Mouse (Mus musculus) midbrain, embryonic 12.5 days (tissue): ENCODE measurements around the gene Fosl2. TPM values are rescaled to one million over a fixed set of nuclear protein-coding genes. Genes with fewer than 3 reads are reported as not detected.
A peak's percentile ranks its signal among the peaks of the same experiment; 100 is the strongest.

ENCODE experiments used
- ATAC-seq: fragments of 200-750 bp; cut with Nextera tagmentation; 2 replicates; pipeline ENCODE4 v1.8.0; 2017; ENCODE audit warnings: low read depth, moderate TSS enrichment, moderate library complexity; ENCODE audit not compliant: low FRiP score
- H3K27ac ChIP-seq: fragments of 300-500 bp; sonication (generic); replicated peaks from 2 replicates; pipeline ENCODE4 v1.5.1; 2016; ENCODE audit warnings: mild to moderate bottlenecking
- H3K27me3 ChIP-seq: fragments of 300-500 bp; sonication (generic); 2 replicates; pipeline ENCODE4 v1.6.1; 2016; ENCODE audit warnings: mild to moderate bottlenecking
- H3K36me3 ChIP-seq: fragments of 300-500 bp; sonication (generic); 2 replicates; pipeline ENCODE4 v1.6.1; 2016
- H3K4me1 ChIP-seq: fragments of 300-500 bp; sonication (generic); 2 replicates; pipeline ENCODE4 v1.6.1; 2016
- H3K4me2 ChIP-seq: fragments of 300-500 bp; sonication (generic); replicated peaks from 2 replicates; pipeline ENCODE4 v1.6.1; 2016; ENCODE audit warnings: mild to moderate bottlenecking, moderate library complexity
- H3K4me3 ChIP-seq: fragments of 300-500 bp; sonication (generic); 2 replicates; pipeline ENCODE4 v1.5.1; 2016; ENCODE audit warnings: mild to moderate bottlenecking
- H3K9ac ChIP-seq: fragments of 300-500 bp; sonication (generic); replicated peaks from 2 replicates; pipeline ENCODE4 v1.6.1; 2016; ENCODE audit warnings: mild to moderate bottlenecking, moderate library complexity
- H3K9me3 ChIP-seq: fragments of 300-500 bp; sonication (generic); 2 replicates; pipeline ENCODE4 v1.6.1; 2016; ENCODE audit warnings: mild to moderate bottlenecking
- WGBS: fragments of 180-500 bp; shearing (Covaris S2); methylation state at CpG from one replicate; pipeline ENCODE4 v1.1.7; 2016; 5-methylcytosine and 5-hydroxymethylcytosine counted together
- polyA plus RNA-seq: library from polyadenylated mRNA; unstranded; fragments of >200 nt; fragmentation: Nextera tagmentation; extraction: Ambion mirVana; gene quantifications from 2 replicates; pipeline ENCODE4 v1.2.1, GENCODE M21; 2016

The Fosl2 gene
- polyA plus RNA-seq, 1 experiment from 2014 or later: 0.96 TPM

- H3K4me2 ChIP-seq: no peak overlapping the region
- ATAC-seq: no peak
- no peak overlapping the region for H3K4me3 ChIP-seq
- H3K27me3 ChIP-seq: no peaks in the 10 kb centered on the region
- H3K9ac ChIP-seq: no peak overlapping the region
- no peaks in the 10 kb centered on the region for H3K4me1 ChIP-seq
- no peaks in the 10 kb centered on the region for H3K9me3 ChIP-seq
- no peaks in the 10 kb centered on the region for H3K36me3 ChIP-seq
- H3K27ac ChIP-seq: no peak overlapping the region
- 90% methylated on average over 4 of the region's 4 CpGs for WGBS
Observed at GRCm38 (mm10) chr5:32110651-32111050, 24.9 kb upstream of the Fosl2 start.

GRCm38 (mm10) chr5:32112206-32112916, 23.2 kb upstream of the Fosl2 start:
- Histone ChIP-seq H3K4me1 (no peaks in the 10 kb centered on the region), H3K9me3 (no peaks in the 10 kb centered on the region), H3K27ac (no peak overlapping the region), H3K4me3 (no peak overlapping the region), H3K27me3 (no peaks in the 10 kb centered on the region), H3K9ac (no peak overlapping the region), H3K4me2 (no peak overlapping the region), H3K36me3 (no peaks in the 10 kb centered on the region)
- no peak for ATAC-seq
- 79% methylated on average over 7 of the region's 7 CpGs for WGBS

DNA sequence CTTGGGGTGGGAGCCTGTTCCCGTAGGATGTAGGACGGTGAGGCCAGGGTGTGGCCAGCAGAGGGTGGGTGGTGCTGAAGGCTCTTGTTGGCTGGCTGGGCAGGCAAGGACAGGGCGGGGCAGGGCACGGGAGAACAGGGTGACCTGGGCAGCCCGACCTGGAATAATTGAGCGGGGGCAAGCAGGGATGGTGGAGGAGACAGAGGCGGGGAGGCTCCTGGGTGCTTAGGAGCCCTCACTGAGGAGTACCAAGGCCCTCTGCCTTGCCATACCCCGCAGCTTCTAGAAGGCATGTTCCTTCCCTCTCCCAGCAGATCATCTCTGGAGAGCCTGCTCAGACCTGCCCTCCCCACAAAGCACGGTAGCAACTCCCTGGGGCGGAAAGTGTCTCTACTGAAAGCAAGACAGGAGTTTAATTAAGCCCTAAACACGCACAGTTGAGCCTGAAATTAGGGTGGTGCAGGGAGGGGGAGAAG, 14.7 kb upstream of the Fosl2 start:
- no peak for ATAC-seq
- Histone ChIP-seq H3K4me1 (peaks cover 5% of the 10 kb centered on the region; the same call in 1 of the 2 replicates), H3K4me3 (no peak overlapping the region), H3K9me3 (no peaks in the 10 kb centered on the region), H3K27ac (no peak overlapping the region), H3K9ac (no peak overlapping the region), H3K4me2 (no peak overlapping the region), H3K36me3 (no peaks in the 10 kb centered on the region), H3K27me3 (peaks cover 8% of the 10 kb centered on the region; the same call in 1 of the 2 replicates)
- 46% methylated on average over 11 of the region's 11 CpGs for WGBS

DNA sequence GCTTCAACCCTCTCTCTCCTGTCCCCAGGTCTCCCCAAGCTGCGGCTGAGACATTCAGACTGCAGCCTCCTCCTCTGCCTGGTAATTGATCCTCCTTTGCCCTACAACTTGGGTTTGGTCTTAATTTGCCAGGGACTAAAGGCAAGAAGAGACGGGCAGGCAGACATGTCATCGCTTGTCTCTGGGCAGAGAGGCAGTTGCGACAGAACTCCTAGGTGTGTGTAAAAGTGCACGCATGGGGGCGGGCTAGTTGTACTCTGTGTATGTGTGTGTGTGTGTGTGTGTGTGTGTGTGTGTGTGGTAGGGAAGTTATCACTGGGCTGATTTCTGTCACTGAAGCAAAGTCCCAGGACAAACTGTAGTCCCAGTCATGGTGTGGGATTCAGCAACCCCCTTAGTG, 13.7 kb upstream of the Fosl2 start:
- WGBS: 88% methylated on average over 6 of the region's 6 CpGs
- H3K4me3 ChIP-seq: no peak overlapping the region

GRCm38 (mm10) chr5:32122363-32122762, 13.2 kb upstream of the Fosl2 start:
- Histone ChIP-seq H3K9ac (no peak overlapping the region), H3K27me3 (peaks cover 8% of the 10 kb centered on the region; the same call in 1 of the 2 replicates), H3K4me3 (no peak overlapping the region), H3K27ac (no peak overlapping the region), H3K4me2 (no peak overlapping the region), H3K9me3 (no peaks in the 10 kb centered on the region), H3K4me1 (peaks cover 5% of the 10 kb centered on the region; the same call in 1 of the 2 replicates), H3K36me3 (no peaks in the 10 kb centered on the region)
- WGBS: 86% methylated on average over 5 of the region's 5 CpGs
- ATAC-seq: no peak

More for the DNA sequence above, 13.7 kb upstream of the Fosl2 start:
- Histone ChIP-seq H3K9me3 (no peaks in the 10 kb centered on the region), H3K4me1 (peaks cover 5% of the 10 kb centered on the region; the same call in 1 of the 2 replicates), H3K9ac (no peak overlapping the region), H3K27ac (no peak overlapping the region), H3K27me3 (peaks cover 8% of the 10 kb centered on the region; the same call in 1 of the 2 replicates), H3K4me2 (no peak overlapping the region), H3K36me3 (no peaks in the 10 kb centered on the region)
- no peak for ATAC-seq

DNA sequence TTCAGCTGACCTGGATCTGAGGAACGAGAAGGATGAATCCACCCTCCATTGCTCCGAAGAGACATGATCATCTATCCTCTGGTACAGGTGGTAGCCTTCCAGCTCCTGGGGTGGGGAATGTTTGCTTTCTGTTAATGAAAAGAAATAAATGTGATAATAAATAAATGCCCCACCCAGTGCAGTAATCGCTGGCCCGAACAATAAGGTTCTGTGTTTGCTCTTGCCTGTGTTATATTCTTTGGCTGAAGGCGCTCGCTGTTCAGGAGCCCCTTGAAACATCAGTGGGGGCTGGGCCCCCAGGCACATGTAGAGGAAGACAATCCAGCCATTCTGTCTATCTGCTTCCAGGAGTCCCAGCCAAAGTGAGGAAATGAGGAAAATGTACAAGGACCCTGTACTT, 10.6 kb upstream of the Fosl2 start:
- H3K9me3 ChIP-seq: no peaks in the 10 kb centered on the region
- H3K4me3 ChIP-seq: no peak overlapping the region
- H3K36me3 ChIP-seq: no peaks in the 10 kb centered on the region
- 90% methylated on average over 6 of the region's 6 CpGs for WGBS
- H3K27ac ChIP-seq: no peak overlapping the region
- no peak for ATAC-seq
- peaks cover 18% of the 10 kb centered on the region for H3K27me3 ChIP-seq
- H3K9ac ChIP-seq: no peak overlapping the region
- H3K4me1 ChIP-seq: peaks cover 5% of the 10 kb centered on the region; the same call in 1 of the 2 replicates
- H3K4me2 ChIP-seq: no peak overlapping the region

- ATAC-seq: no peak
- WGBS: 83% methylated on average over 3 of the region's 3 CpGs
- H3K4me1 ChIP-seq: no peaks in the 10 kb centered on the region
- no peaks in the 10 kb centered on the region for H3K9me3 ChIP-seq
- no peak overlapping the region for H3K9ac ChIP-seq
- no peaks in the 10 kb centered on the region for H3K36me3 ChIP-seq
- peaks cover 40% of the 10 kb centered on the region for H3K27me3 ChIP-seq
- H3K27ac ChIP-seq: no peak overlapping the region
- no peak overlapping the region for H3K4me2 ChIP-seq
- H3K4me3 ChIP-seq: no peak overlapping the region
Observed at GRCm38 (mm10) chr5:32127226-32127625, 8.4 kb upstream of the Fosl2 start.

DNA sequence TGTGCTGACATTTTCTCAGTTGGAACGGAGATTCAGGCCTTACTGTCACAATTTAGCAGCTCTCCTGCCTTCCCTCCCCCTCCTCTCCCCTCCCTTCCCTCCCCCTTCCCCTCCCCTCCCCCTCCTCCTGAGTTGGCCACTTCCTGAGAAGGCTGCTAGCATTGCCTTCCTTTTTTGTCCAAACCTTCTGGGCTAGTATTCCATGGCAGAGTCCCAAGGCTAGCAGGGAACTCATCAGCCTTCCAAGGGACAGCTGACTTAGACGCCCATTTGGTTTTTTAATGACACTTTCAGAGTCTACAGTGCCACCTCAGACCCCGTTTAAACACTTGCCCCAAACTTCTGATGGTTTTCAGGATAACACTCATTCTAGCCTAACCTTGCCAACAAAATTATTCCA, 7.7 kb upstream of the Fosl2 start:
- ATAC-seq: no peak
- Histone ChIP-seq H3K4me3 (no peak overlapping the region), H3K4me2 (no peak overlapping the region), H3K9ac (no peak overlapping the region), H3K9me3 (no peaks in the 10 kb centered on the region), H3K36me3 (no peaks in the 10 kb centered on the region), H3K4me1 (0 out of 2 replicates have a peak, but pooled peaks cover 4% of the 10 kb centered on the region), H3K27me3 (peaks cover 41% of the 10 kb centered on the region), H3K27ac (no peak overlapping the region)
- WGBS: 57% methylated on average over 3 of the region's 3 CpGs

DNA sequence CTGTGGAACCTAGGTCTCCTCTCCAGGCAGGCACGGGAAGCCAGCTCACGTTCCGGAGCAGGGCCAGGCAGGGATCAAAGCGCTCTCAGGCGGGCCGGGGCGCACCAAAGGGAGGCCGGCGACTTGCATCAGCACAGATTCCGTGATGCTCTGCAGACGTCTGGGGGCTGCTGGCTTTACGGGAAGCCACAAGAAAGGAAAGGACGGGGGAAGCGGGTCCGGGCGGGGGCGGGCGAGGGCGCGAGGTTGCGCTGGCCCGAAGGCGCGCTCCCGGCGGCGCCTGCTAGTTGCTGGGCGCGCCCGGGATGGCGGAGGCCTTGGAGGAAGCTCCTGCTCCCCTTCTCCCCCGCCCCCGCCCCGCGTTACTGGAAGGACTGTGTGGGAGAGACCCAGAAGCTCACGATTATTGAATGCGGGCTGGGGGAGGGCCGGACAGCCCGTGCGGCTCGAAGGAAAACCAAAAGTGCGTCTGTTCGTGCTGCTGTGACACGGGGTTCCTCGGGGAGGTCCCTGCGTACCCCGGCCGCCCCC, 2.6 kb upstream of the Fosl2 start:
- Histone ChIP-seq H3K27me3 (peaks cover 90% of the 10 kb centered on the region), H3K4me2 (peak overlapping the region; percentile 93), H3K4me3 (peak overlapping the region; percentile 55), H3K36me3 (no peaks in the 10 kb centered on the region), H3K4me1 (peaks cover 32% of the 10 kb centered on the region), H3K27ac (no peak overlapping the region), H3K9ac (peak overlapping the region; percentile 52), H3K9me3 (no peaks in the 10 kb centered on the region)
- WGBS: under 1% methylated on average over 48 of the region's 48 CpGs
- peak; percentile 42; the same call in 1 of the 2 replicates for ATAC-seq

DNA sequence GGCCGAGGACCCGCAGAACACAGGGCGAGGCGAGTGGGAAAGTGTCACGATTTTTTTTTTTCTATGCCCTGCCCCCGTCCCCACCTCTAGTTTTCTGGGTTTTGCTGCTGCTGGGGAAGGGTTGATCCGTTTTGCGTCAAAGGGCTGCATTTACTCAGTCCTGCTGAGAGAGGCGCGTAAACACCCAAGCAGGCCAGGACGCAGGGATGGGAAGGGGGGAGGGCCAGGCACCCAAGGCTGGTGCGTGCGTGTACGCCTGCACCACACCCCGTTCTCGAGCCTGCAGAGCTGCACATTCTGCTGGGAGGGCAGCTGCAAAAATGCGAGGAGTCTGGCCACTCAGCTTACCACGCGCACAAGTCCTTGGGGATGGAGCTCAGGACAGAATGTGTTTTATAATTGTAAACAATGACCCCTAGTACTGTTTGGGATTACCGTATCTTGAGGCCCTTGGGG, 2.0 kb upstream of the Fosl2 start:
- Histone ChIP-seq H3K27ac (no peak overlapping the region), H3K4me2 (peak overlapping the region; percentile 93), H3K4me1 (peaks cover 32% of the 10 kb centered on the region), H3K27me3 (peaks cover 96% of the 10 kb centered on the region), H3K9ac (peak overlapping the region; percentile 52), H3K9me3 (no peaks in the 10 kb centered on the region), H3K36me3 (no peaks in the 10 kb centered on the region), H3K4me3 (peak overlapping the region; percentile 55)
- ATAC-seq: 0 out of 2 replicates have a peak, but pooled peaks have one; percentile 10
- under 1% methylated on average over 20 of the region's 20 CpGs for WGBS

DNA sequence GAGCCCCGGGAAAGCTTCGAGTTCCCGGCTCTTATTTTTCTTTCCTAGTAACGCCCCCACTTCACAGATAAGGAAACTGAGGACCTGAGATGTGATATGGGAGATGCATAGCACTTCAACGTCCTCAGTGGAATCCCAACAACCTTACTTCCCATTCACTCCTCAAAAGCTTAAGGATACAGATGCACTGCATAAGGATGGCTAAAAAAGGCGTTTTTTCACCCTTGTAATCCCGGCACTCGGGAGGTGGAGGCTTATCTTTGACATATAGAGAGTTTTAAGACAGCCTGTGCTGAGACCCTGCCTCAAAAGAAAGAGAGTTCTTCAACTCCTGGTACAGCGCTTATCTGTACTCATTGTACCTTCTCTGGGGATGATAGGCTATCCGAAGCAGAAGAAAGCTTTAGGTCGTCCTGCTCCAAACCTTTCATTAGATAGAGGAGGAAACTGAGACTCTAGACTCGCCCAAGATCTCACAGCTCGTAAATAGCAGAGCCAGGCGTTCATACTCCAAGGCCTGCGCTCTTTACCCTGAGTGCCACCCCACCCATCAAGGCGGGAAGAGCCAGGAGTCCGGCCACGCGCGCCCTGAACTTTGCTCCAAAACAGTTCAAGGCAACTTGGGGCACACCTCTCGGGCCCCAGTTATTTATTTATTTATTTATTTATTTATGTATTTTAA, 1.4 kb upstream of the Fosl2 start:
- peak overlapping the region; percentile 58 for H3K4me3 ChIP-seq
- no peaks in the 10 kb centered on the region for H3K36me3 ChIP-seq
- no peak overlapping the region for H3K27ac ChIP-seq
- 1% methylated on average over 21 of the region's 21 CpGs for WGBS
- no peak for ATAC-seq
- H3K9me3 ChIP-seq: no peaks in the 10 kb centered on the region
- H3K4me2 ChIP-seq: peak overlapping the region; percentile 93
- H3K4me1 ChIP-seq: peaks cover 32% of the 10 kb centered on the region
- H3K27me3 ChIP-seq: peaks cover 98% of the 10 kb centered on the region
- no peak overlapping the region for H3K9ac ChIP-seq

- Histone ChIP-seq H3K4me3 (peak overlapping the region; percentile 58), H3K4me1 (peaks cover 32% of the 10 kb centered on the region), H3K36me3 (no peaks in the 10 kb centered on the region), H3K4me2 (peak overlapping the region; percentile 93), H3K9ac (peak overlapping the region; percentile 55), H3K27me3 (peaks cover 96% of the 10 kb centered on the region), H3K9me3 (no peaks in the 10 kb centered on the region), H3K27ac (peak overlapping the region; percentile 58; the same call in 1 of the 2 replicates)
- ATAC-seq: peak; percentile 59
- 0% methylated on average over 40 of the region's 54 CpGs for WGBS
Observed at GRCm38 (mm10) chr5:32134903-32135335, 682 bp upstream of the Fosl2 start.
